Mouse (Mus musculus) midbrain, embryonic 16.5 days (tissue): Measurements from ENCODE around the gene Mindy4. TPM values are rescaled to one million over a fixed set of nuclear protein-coding genes. Genes with fewer than 3 reads are reported as not detected.

Experiments used
- ATAC-seq: fragments of 200-750 bp; cut with Nextera tagmentation; 2 replicates; pipeline ENCODE4 v1.8.0; 2017; ENCODE audit warnings: moderate TSS enrichment
- H3K27ac ChIP-seq: fragments of 300-500 bp; sonication (generic); 2 replicates; pipeline ENCODE4 v1.5.1; 2014; ENCODE audit warnings: mild to moderate bottlenecking, low read length, mixed read lengths
- H3K27me3 ChIP-seq: fragments of 300-500 bp; sonication (generic); 2 replicates; pipeline ENCODE4 v1.6.1; 2014; ENCODE audit warnings: low read depth, low read length, mixed read lengths; ENCODE audit not compliant: control insufficient read depth, insufficient read depth
- H3K36me3 ChIP-seq: fragments of 300-500 bp; sonication (generic); 2 replicates; pipeline ENCODE4 v1.6.1; 2014; ENCODE audit warnings: mild to moderate bottlenecking, low read length, moderate library complexity, mixed read lengths; ENCODE audit not compliant: control insufficient read depth, insufficient read depth
- H3K4me1 ChIP-seq: fragments of 300-500 bp; sonication (generic); 2 replicates; pipeline ENCODE4 v1.6.1; 2014; ENCODE audit warnings: mild to moderate bottlenecking, low read length, mixed read lengths; ENCODE audit not compliant: control insufficient read depth, insufficient read depth
- H3K4me2 ChIP-seq: fragments of 300-500 bp; sonication (generic); 2 replicates; pipeline ENCODE4 v1.6.1; 2014; ENCODE audit warnings: mild to moderate bottlenecking, low read length, mixed read lengths
- H3K4me3 ChIP-seq: fragments of 300-500 bp; sonication (generic); 2 replicates; pipeline ENCODE4 v1.5.1; 2014; ENCODE audit warnings: low read depth, mild to moderate bottlenecking, low read length, moderate library complexity, mixed read lengths
- H3K9ac ChIP-seq: fragments of 300-500 bp; sonication (generic); 2 replicates; pipeline ENCODE4 v1.6.1; 2014; ENCODE audit warnings: low read depth, low read length, mixed read lengths
- H3K9me3 ChIP-seq: fragments of 300-500 bp; sonication (generic); replicated peaks from 2 replicates; pipeline ENCODE4 v1.6.1; 2014; ENCODE audit warnings: mild to moderate bottlenecking, low read length, mixed read lengths; ENCODE audit not compliant: control insufficient read depth, poor library complexity, severe bottlenecking
- WGBS: fragments of 180-500 bp; shearing (Covaris S2); extraction: QIAGEN DNeasy Blood & Tissue Kit; methylation state at CpG from one replicate; pipeline ENCODE4 v1.1.7; 2014; 5-methylcytosine and 5-hydroxymethylcytosine counted together
- polyA plus RNA-seq: library from polyadenylated mRNA; unstranded; fragments of >200 nt; fragmentation: Nextera tagmentation; extraction: Ambion mirVana; gene quantifications from 2 replicates; pipeline ENCODE4 v1.2.1, GENCODE M21; 2015

Gene Mindy4
- polyA plus RNA-seq, 1 experiment from 2014 or later: 12.6 TPM

DNA sequence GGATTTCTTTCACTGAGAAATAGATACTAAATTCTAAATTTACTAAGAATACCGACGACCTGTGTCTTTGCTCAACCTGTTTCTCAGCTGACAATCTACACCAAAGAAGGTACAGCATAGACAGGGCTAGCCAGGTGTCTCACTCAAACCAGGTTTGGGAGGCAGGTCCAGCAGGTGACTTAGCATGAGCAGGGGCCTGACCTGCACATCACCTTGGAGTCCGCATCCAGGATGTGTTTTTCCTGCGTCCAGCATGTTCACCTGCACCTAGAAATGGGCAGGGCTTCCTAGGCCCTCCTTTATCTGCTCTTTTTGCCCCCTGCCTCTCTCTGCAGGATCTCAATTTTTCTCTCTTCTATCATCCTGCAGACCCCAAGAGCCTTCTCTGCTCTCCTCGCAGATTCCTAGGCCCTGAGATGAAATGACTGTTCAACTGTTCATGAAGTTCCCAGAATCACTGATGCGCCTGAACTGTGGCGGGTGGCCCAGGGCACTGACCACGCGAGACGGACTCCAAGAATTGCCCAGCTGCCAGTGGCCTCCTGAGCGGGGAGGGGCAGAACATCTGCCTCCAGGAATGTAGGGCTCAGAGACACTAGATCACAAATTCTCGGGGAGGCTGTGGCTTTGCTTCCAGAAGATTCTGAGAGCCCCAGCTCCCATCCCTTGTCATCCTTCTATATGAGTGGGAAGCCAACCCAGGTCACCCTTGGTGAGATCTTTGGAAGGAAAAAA, 150.7 kb downstream of the Mindy4 start:
- 83% methylated on average over 12 of the region's 12 CpGs for WGBS
- Histone ChIP-seq H3K9me3 (no peaks in the 10 kb centered on the region), H3K4me3 (no peak overlapping the region), H3K9ac (no peak overlapping the region), H3K4me2 (no peak overlapping the region), H3K36me3 (no peaks in the 10 kb centered on the region), H3K27me3 (no peaks in the 10 kb centered on the region), H3K4me1 (no peaks in the 10 kb centered on the region), H3K27ac (no peak overlapping the region)
- ATAC-seq: no peak

DNA sequence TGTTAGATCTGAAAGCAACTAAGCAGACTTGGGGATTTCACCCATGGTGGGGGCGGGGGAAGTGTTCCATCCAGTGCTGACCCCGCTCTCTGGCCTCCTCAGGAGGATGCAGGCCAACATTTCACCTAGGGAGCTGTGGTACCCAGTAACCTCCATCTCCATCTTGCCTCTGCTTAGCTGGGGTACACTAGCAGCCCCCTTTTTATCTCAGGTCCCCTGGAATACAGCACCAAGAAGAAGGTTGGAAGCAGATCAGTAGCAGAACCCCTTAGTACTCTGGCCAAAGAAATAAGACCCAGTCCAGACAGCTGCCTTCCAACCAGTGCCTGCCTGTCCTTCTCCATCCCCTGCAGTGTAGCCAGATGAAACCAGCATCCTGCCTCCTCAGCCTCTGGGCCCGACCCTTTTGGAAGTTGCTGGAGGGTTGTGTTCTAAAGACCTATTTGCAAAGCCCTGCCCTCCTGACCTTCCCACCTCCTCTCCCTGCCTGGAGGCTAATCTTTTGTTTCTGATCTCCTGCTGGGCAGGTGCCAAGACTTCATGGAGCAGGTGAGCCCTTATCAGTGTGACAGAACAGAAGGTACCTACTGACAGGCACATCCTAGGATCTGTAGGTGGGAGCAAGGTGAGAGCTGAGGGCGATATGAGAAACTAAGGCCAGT, 151.4 kb downstream of the Mindy4 start:
- H3K4me1 ChIP-seq: no peaks in the 10 kb centered on the region
- H3K4me3 ChIP-seq: no peak overlapping the region
- H3K27me3 ChIP-seq: no peaks in the 10 kb centered on the region
- no peaks in the 10 kb centered on the region for H3K36me3 ChIP-seq
- H3K9ac ChIP-seq: no peak overlapping the region
- no peak overlapping the region for H3K27ac ChIP-seq
- 68% methylated on average over 4 of the region's 4 CpGs for WGBS
- no peak for ATAC-seq
- no peaks in the 10 kb centered on the region for H3K9me3 ChIP-seq
- no peak overlapping the region for H3K4me2 ChIP-seq

DNA sequence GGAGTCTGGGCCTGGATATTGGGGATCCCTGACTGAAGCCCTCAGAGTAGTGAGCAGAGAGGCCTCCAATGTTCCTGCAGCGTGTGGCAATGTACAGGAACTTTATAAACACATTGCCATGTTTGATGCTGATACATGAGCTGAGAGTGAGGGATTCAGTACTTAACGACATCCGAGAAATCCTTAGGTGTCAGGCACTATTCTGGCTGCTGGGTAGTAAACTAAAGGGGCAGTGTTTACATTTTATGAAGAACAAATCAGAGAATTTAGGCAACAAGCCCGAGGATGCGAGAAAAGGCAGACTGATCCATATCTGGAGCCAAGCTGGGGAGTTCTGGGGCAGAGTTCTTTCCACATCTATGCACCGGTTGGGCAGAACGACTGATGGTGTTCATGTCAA, 152.4 kb downstream of the Mindy4 start:
- WGBS: 89% methylated on average over 7 of the region's 7 CpGs
- Histone ChIP-seq H3K27me3 (no peaks in the 10 kb centered on the region), H3K4me2 (no peak overlapping the region), H3K27ac (no peak overlapping the region), H3K36me3 (no peaks in the 10 kb centered on the region), H3K9me3 (no peaks in the 10 kb centered on the region), H3K9ac (no peak overlapping the region), H3K4me1 (no peaks in the 10 kb centered on the region), H3K4me3 (no peak overlapping the region)
- no peak for ATAC-seq

DNA sequence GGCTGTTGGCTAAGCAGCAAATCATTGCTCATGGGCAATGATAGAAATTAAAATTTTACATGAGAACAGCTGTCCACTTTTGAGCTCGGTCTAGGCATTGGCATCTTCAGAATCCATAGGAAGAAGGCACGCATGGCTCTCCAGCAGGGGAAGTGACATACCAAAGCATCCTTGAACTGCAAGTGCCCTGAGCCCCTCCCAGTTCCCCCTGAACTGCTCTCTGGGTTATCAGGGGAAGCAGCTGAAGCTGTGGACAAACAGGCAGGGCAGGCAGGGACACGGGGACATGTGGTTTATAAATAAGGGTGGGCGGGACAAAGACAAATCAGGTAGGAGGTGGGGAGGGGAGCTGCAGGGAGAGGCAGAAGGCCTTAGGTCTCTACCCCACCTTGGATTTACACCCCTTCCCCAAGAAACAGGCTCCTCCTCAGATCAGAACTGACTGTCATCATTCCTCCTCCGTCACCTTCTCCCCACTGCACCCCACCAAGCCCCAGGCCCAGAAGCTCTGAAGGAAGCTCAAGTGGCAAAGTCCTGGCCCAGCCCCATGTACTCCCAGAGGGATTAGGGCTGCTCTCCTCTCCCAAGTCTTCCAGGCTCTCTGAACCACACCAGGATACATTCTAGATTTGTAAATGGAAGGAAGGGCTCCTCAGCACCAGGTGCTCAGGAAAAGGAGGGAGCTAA, 153.0 kb downstream of the Mindy4 start:
- H3K27ac ChIP-seq: no peak overlapping the region
- ATAC-seq: no peak

DNA sequence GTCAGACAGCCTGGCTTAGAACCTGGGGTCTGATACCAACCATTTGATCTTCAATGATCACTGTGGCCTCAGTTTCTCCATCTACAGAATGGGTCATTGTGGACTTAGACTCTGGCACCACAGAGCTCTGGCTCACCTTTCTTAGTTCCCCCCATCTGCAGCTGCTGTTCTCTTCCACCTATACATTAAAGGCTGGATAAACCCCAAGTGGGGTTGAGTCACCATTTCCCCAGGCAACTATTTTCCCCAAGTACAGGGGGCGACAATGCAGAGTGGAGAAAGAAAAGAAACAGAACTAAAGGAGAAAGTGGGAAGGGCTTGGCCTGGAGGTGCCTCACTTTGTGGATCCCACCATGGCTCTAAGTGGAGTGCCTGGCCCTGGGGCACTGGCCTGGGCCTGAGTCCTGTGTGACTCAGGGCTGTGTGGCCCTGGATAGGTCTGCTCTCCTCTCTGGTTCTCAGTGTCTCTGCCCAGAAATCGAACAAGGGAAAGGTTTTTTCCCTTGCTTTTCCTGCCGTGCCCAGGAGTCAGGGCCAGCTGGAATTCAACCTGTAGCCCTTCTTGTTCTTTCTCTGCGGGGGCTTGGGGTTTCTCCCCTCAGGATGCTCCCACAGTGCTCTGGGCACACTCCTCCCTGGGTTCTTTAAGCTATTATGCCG, 153.9 kb downstream of the Mindy4 start:
- no peak overlapping the region for H3K4me3 ChIP-seq
- H3K27ac ChIP-seq: no peak overlapping the region
- H3K4me1 ChIP-seq: no peaks in the 10 kb centered on the region
- H3K4me2 ChIP-seq: no peak overlapping the region
- 63% methylated on average over 5 of the region's 5 CpGs for WGBS
- no peak overlapping the region for H3K9ac ChIP-seq
- H3K9me3 ChIP-seq: no peaks in the 10 kb centered on the region
- ATAC-seq: no peak
- no peaks in the 10 kb centered on the region for H3K36me3 ChIP-seq
- H3K27me3 ChIP-seq: no peaks in the 10 kb centered on the region

More for the DNA sequence above, 153.0 kb downstream of the Mindy4 start:
- WGBS: 70% methylated on average over 5 of the region's 5 CpGs
- Histone ChIP-seq H3K4me3 (no peak overlapping the region), H3K4me2 (no peak overlapping the region), H3K9ac (no peak overlapping the region), H3K27me3 (no peaks in the 10 kb centered on the region), H3K36me3 (no peaks in the 10 kb centered on the region), H3K4me1 (no peaks in the 10 kb centered on the region), H3K9me3 (no peaks in the 10 kb centered on the region)

DNA sequence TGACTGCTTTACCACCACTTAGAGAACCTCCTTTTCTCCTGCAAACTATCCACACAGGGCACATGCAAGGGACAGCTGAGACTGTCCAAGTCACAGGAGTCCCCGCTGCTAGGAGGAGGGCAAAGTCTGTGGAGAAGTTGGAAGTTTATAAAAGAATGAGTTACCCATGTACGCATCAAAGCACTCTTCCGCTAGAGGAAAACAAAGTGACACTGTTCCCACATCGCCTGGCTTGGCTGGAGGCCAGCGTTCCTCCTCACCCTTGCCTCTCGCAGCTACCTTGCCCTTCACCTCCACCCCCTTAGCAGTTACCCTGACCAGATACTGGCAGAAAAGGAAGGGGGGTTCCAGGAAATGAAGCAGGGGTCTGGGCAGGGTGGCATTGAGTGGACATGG, 154.5 kb downstream of the Mindy4 start:
- H3K36me3 ChIP-seq: no peaks in the 10 kb centered on the region
- H3K4me2 ChIP-seq: no peak overlapping the region
- WGBS: 57% methylated on average over 6 of the region's 6 CpGs
- H3K4me1 ChIP-seq: no peaks in the 10 kb centered on the region
- no peaks in the 10 kb centered on the region for H3K27me3 ChIP-seq
- no peak overlapping the region for H3K9ac ChIP-seq
- no peak overlapping the region for H3K27ac ChIP-seq
- H3K4me3 ChIP-seq: no peak overlapping the region
- H3K9me3 ChIP-seq: no peaks in the 10 kb centered on the region
- no peak for ATAC-seq

DNA sequence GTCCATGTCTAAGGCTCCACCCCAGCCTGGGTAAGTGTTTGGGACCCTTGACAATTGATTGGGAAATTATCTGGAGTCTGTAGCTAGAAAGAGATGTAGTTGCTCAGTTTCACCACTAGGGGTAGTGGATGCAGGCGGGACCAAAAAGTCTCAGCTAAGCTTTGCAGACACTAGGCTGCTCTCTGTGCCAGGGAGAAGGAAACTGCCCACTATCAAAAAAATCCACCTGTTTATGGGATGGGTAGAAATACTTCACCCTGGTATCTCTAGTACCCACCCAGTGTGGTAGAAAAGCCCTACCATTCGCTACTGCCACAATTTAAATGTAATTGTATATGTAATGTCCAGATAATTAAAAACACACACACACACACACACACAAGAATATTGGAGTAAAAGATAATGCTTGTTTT, 155.6 kb downstream of the Mindy4 start:
- WGBS: 17% methylated on average over 2 of the region's 2 CpGs
- ATAC-seq: no peak
- H3K27ac ChIP-seq: no peak overlapping the region
- H3K27me3 ChIP-seq: no peaks in the 10 kb centered on the region
- H3K4me2 ChIP-seq: no peak overlapping the region
- H3K9ac ChIP-seq: no peak overlapping the region
- H3K36me3 ChIP-seq: no peaks in the 10 kb centered on the region
- no peaks in the 10 kb centered on the region for H3K4me1 ChIP-seq
- H3K4me3 ChIP-seq: no peak overlapping the region
- no peaks in the 10 kb centered on the region for H3K9me3 ChIP-seq

DNA sequence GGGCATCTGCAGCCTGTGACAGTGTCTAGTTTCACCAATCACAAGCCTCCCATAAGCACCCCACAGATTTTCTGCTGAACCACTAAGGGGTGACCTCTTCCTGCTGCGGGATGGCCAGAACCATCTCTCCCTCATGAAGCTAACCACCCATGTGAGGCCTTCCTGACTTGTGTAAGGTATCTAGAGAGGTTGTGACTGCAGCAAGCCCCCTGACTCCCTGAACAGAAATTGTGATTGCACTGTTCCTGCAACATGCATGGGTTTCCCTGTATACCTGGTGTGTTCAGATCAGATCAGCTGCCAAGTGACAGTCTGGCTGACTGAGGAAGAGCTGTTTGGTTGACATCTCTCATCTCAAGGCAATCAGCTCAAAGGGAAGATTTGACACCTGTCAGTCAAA, 159.5 kb downstream of the Mindy4 start:
- Histone ChIP-seq H3K36me3 (no peaks in the 10 kb centered on the region), H3K4me1 (no peaks in the 10 kb centered on the region), H3K9ac (no peak overlapping the region), H3K4me3 (no peak overlapping the region), H3K4me2 (no peak overlapping the region), H3K27ac (no peak overlapping the region), H3K9me3 (no peaks in the 10 kb centered on the region), H3K27me3 (no peaks in the 10 kb centered on the region)
- WGBS: 100% methylated on average over 1 of the region's 1 CpGs
- no peak for ATAC-seq

DNA sequence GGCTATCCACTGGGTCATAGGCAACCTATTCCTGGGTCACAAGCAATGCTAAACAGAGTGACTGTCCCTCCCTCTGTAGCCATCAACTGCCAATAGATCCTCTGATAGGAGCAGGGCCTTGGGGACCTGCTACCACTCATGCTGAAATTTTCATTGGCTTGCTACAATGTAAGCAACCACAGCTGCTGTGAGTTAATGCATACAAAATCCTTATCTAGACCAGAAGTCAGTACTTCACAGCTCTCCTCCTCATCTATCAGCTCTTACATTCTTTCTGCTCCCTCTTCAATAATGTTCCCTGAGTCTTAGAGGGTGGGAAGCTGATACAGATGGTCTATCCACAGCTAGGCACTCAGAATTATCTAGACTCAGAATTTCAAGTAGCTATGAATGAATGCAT, 163.9 kb downstream of the Mindy4 start:
- no peaks in the 10 kb centered on the region for H3K36me3 ChIP-seq
- no peaks in the 10 kb centered on the region for H3K4me1 ChIP-seq
- ATAC-seq: no peak
- no peak overlapping the region for H3K9ac ChIP-seq
- no peak overlapping the region for H3K4me2 ChIP-seq
- no peaks in the 10 kb centered on the region for H3K27me3 ChIP-seq
- no peaks in the 10 kb centered on the region for H3K9me3 ChIP-seq
- no peak overlapping the region for H3K27ac ChIP-seq
- H3K4me3 ChIP-seq: no peak overlapping the region
